In genomic region chr7:130215348-130216252, GRCm38 (mm10) we compare ENCODE assay signal across 8 mouse cellular contexts.
A peak's percentile ranks its signal among the peaks of the same experiment; 100 is the strongest.
DNase-seq lines count a peak whose midpoint lies in the region; ATAC-seq lines count a peak whose summit lies in the region.

No protein-coding gene starts in this region.

- no peak overlapping the region; the same call in 1 of the 2 replicates for H3K27ac ChIP-seq in kidney, embryonic 14.5 days (ENCODE audit: low read depth, low read length)
- peak overlapping the region; percentile 60; the same call in 1 of the 2 replicates for H3K27ac ChIP-seq in hindbrain, embryonic 15.5 days (replicated peaks)
- peak overlapping the region; percentile 50; the same call in 1 of the 2 replicates for H3K27ac ChIP-seq in lung, embryonic 16.5 days (ENCODE audit: low read length)

- H3K4me1 ChIP-seq in kidney, embryonic 14.5 days (ENCODE audit: control insufficient read depth, insufficient read depth, low read length), result 0 out of 2 replicates have a peak, but pooled peaks cover 8% of the 10 kb centered on the region
- peaks cover 26% of the 10 kb centered on the region for H3K4me1 ChIP-seq in hindbrain, embryonic 15.5 days (replicated peaks)
- H3K4me1 ChIP-seq in lung, embryonic 16.5 days (replicated peaks; ENCODE audit: control insufficient read depth, insufficient read depth, low read length), result peaks cover 16% of the 10 kb centered on the region

- WGBS in kidney, embryonic 14.5 days, result 56% methylated on average over 21 of the region's 21 CpGs
- 35% methylated on average over 21 of the region's 21 CpGs for WGBS in hindbrain, embryonic 15.5 days
- 45% methylated on average over 21 of the region's 21 CpGs for WGBS in lung, embryonic 16.5 days

- H3K36me3 ChIP-seq in kidney, embryonic 14.5 days (ENCODE audit: control insufficient read depth, insufficient read depth, low read length), result peaks cover 8% of the 10 kb centered on the region; the same call in 1 of the 2 replicates
- H3K36me3 ChIP-seq in hindbrain, embryonic 15.5 days, result no peaks in the 10 kb centered on the region
- H3K36me3 ChIP-seq in lung, embryonic 16.5 days (ENCODE audit: control insufficient read depth, insufficient read depth, low read length), result peaks cover 12% of the 10 kb centered on the region; the same call in 1 of the 2 replicates

- no peak overlapping the region for H3K9ac ChIP-seq in kidney, embryonic 14.5 days (ENCODE audit: low read depth, low read length)
- no peak overlapping the region for H3K9ac ChIP-seq in hindbrain, embryonic 15.5 days
- no peak overlapping the region for H3K9ac ChIP-seq in lung, embryonic 16.5 days (ENCODE audit: low read length)

- H3K4me3 ChIP-seq in kidney, embryonic 14.5 days (ENCODE audit: low read length), result no peak overlapping the region
- no peak overlapping the region for H3K4me3 ChIP-seq in hindbrain, embryonic 15.5 days
- H3K4me3 ChIP-seq in lung, embryonic 16.5 days (ENCODE audit: low read length), result no peak overlapping the region

- H3K9me3 ChIP-seq in kidney, embryonic 14.5 days (ENCODE audit: control insufficient read depth, low read length), result no peaks in the 10 kb centered on the region
- no peaks in the 10 kb centered on the region for H3K9me3 ChIP-seq in hindbrain, embryonic 15.5 days
- H3K9me3 ChIP-seq in lung, embryonic 16.5 days (ENCODE audit: control insufficient read depth, low read length), result no peaks in the 10 kb centered on the region

- ATAC-seq in kidney, embryonic 14.5 days (ENCODE audit: low FRiP score, low TSS enrichment), result peak; percentile 62; the same call in 1 of the 2 replicates
- ATAC-seq in hindbrain, embryonic 15.5 days (ENCODE audit: low FRiP score, low read depth), result peak; percentile 87
- peak; percentile 91 for ATAC-seq in lung, embryonic 16.5 days (ENCODE audit: low read depth)

- no peak overlapping the region for H3K4me2 ChIP-seq in kidney, embryonic 14.5 days (replicated peaks; ENCODE audit: low read depth, low read length)
- 0 out of 2 replicates have a peak overlapping the region, but pooled peaks have one; percentile 5 for H3K4me2 ChIP-seq in hindbrain, embryonic 15.5 days
- no peak overlapping the region for H3K4me2 ChIP-seq in lung, embryonic 16.5 days (ENCODE audit: low read depth, low read length)

- DNase-seq in kidney, adult 18-20 months, result no peak
- peak; percentile 39 to 47 for DNase-seq in cerebellum, postnatal 14 days
- peak; percentile 60 to 69 for DNase-seq in frontal cortex, postnatal 36 days (ENCODE audit: low spot score in 2 of 2)
- peak; percentile 49 for DNase-seq in right cerebral cortex, postnatal 25 days
- DNase-seq in T-cell, adult 2 months (ENCODE audit: low spot score), result no peak

- H3K27me3 ChIP-seq in kidney, embryonic 14.5 days (ENCODE audit: control insufficient read depth, insufficient read depth, low read length), result no peaks in the 10 kb centered on the region
- no peaks in the 10 kb centered on the region for H3K27me3 ChIP-seq in hindbrain, embryonic 15.5 days
- no peaks in the 10 kb centered on the region for H3K27me3 ChIP-seq in lung, embryonic 16.5 days (ENCODE audit: control insufficient read depth, insufficient read depth, low read depth, low read length)

Comparison
In these comparisons a context has a peak if more than half of its experiments do, and no peak if none do; other contexts are left out.
1. DNase-seq: peak in cerebellum, postnatal 14 days (2 of 2), frontal cortex, postnatal 36 days (2 of 2) and right cerebral cortex, postnatal 25 days (single experiment); none in kidney, adult 18-20 months (single experiment) and T-cell, adult 2 months (single experiment).
2. Peak in every context shown above with its lines, with median percentiles within 50 percentile points of each other: ATAC-seq.